Mouse (Mus musculus): ENCODE results near the gene Abl1. TPM values are rescaled to one million over a fixed set of nuclear protein-coding genes. Genes with fewer than 3 reads are reported as not detected.

The Abl1 gene
- polyA plus RNA-seq, 1 experiment from 2014 or later, result 12.9 TPM

DNA sequence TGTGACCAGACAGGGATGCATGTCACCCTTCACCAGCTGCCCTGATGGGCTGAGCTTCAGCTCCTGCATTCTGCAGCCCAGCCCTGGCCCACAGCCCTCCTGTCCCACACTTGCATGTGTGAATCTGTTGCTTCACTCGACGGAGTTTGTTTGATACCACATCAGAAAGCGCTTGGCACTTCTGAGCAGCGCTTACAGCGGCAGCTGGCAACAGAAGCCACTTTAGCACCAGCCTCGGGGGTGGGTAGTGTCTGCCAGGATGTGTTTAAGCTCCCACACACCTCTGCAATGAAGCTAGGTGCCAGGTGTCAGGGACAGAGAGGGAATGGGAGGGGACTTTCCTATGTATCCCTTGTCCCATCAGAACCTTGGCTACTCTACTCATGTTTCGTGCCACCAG is 126.5 kb downstream of the Abl1 start:
- H3K36me3 ChIP-seq, result no peaks in the 10 kb centered on the region
- H3K4me2 ChIP-seq, result no peak overlapping the region
- H3K27ac ChIP-seq, result no peak overlapping the region; the same call in 1 of the 2 replicates
- no peak overlapping the region for H3K9ac ChIP-seq
- WGBS (ENCODE audit: insufficient replicate concordance), result 70% methylated on average over 7 of the region's 7 CpGs
- no peak for ATAC-seq
- H3K27me3 ChIP-seq (replicated peaks), result peaks cover 39% of the 10 kb centered on the region; the same call in 1 of the 2 replicates
- no peak overlapping the region for H3K4me3 ChIP-seq
- H3K4me1 ChIP-seq, result 0 out of 2 replicates have a peak, but pooled peaks cover 8% of the 10 kb centered on the region
- H3K9me3 ChIP-seq (replicated peaks), result no peaks in the 10 kb centered on the region

DNA sequence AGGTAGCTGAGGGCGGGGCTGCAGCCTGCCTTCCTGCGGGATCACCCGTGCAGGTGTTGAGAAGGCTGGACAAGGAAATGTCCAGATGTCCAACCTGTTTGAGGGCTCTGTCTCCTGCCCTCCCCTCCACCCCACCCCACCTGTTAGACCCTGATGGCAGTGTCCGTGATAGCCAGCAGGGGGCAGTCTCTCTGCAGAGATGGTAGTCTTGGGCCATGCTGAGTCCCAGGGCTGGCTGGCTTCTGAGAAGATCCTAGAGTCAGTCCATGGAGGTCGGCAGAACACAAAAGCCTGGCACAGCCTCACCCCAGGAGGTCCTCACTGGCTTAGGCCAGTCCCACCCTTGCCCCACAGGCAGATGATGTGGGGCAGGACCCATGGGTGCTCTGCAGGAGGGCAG is 127.2 kb downstream of the Abl1 start:
- peaks cover 35% of the 10 kb centered on the region for H3K27me3 ChIP-seq (replicated peaks)
- no peak overlapping the region for H3K9ac ChIP-seq
- 0 out of 2 replicates have a peak, but pooled peaks cover 1% of the 10 kb centered on the region for H3K4me1 ChIP-seq
- no peak overlapping the region for H3K4me2 ChIP-seq
- no peak for ATAC-seq
- H3K36me3 ChIP-seq, result no peaks in the 10 kb centered on the region
- H3K27ac ChIP-seq, result no peak overlapping the region
- no peaks in the 10 kb centered on the region for H3K9me3 ChIP-seq (replicated peaks)
- no peak overlapping the region for H3K4me3 ChIP-seq
- 17% methylated on average over 5 of the region's 5 CpGs for WGBS (ENCODE audit: insufficient replicate concordance)

DNA sequence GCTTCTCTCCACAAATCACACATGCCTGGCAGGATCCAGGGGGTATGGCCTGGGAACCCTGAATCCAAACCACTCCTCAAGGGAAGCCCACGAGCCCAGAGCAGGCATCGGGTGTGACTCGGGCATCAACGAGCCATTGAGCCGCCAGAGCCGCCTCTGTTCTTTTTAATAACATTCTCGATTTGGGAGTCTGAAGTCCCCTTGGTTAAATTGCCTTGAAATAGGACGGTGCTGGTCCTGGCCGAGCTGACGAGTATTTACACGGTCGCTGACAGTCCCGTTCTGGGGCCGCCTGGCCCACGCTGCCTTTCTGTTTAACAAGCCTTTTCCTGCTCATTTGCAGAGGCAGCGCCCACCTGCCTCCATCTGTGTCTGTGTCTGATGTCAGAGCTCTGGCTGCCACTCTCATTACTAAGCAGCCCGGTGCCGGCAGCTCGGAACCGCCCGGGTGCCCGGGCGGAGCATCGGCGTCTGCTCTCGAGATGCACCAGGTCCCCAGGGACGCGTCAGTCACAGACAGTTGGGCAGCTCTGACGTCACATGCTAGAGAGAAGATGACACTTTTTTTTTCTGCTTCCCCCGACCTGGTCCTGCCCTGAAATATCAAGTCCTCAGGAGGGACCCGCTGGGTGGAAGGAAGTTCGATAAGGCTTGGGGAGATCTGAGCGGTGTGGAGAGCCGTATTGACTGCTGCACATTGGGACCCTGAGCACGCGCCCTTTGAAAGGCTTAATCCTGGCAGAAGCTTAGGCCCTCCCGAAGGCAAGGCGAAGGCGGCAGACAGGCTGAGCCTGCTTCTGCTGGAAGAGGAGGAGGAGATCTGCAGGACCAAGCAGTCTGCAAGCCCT is 134.6 kb downstream of the Abl1 start:
- H3K27me3 ChIP-seq (replicated peaks), result peaks cover 59% of the 10 kb centered on the region
- no peaks in the 10 kb centered on the region for H3K9me3 ChIP-seq (replicated peaks)
- 13% methylated on average over 39 of the region's 39 CpGs for WGBS (ENCODE audit: insufficient replicate concordance)
- H3K4me3 ChIP-seq, result peak overlapping the region; percentile 16
- no peak overlapping the region for H3K27ac ChIP-seq
- peaks cover 9% of the 10 kb centered on the region for H3K4me1 ChIP-seq
- H3K36me3 ChIP-seq, result no peaks in the 10 kb centered on the region
- no peak overlapping the region for H3K9ac ChIP-seq
- 0 out of 2 replicates have a peak, but pooled peaks have one; percentile 18 for ATAC-seq
- H3K4me2 ChIP-seq, result peak overlapping the region; percentile 46

DNA sequence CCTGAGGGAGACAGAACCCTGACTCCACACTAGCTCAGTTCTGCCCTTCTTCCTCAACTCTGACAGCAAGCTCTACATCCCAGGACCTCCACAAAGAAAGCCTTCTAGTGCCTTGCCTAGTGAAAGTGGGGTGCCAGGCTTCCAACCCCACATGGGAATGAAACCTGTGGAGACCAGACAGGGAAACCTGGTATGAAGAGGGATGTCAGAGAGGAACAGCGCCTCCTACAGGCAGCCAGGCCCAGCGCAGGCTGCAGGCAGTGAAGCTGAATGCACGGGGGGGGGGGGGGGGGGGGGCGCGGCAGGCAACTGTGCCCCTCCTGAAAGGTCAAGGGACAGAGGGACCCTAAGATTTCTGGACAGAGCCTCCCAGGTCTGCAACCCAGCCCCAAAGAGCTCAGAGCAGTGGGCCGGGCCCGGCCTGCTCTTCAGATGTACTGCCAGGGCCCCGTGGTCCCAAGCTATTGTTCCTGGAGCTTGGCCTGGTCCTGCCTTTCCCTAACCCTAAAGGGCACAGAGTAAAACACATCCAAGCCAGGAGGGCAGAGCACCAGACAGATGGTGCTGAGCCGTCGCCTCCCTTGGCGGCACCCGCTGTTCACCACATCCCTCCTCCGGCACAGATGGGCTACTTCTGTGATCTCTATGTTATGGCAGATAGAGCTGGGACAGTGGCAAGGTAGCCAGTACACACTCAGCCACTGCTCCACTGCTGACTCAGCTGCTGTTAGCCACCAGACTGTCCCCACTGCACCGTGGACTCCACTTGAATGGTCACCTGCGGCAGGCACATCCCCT is 136.0 kb downstream of the Abl1 start:
- Histone ChIP-seq H3K4me1 (peaks cover 9% of the 10 kb centered on the region), H3K27me3 (replicated peaks) (peaks cover 61% of the 10 kb centered on the region), H3K4me3 (no peak overlapping the region), H3K9ac (no peak overlapping the region), H3K4me2 (no peak overlapping the region), H3K27ac (no peak overlapping the region), H3K9me3 (replicated peaks) (no peaks in the 10 kb centered on the region), H3K36me3 (no peaks in the 10 kb centered on the region)
- 77% methylated on average over 12 of the region's 15 CpGs for WGBS (ENCODE audit: insufficient replicate concordance)
- ATAC-seq, result no peak

DNA sequence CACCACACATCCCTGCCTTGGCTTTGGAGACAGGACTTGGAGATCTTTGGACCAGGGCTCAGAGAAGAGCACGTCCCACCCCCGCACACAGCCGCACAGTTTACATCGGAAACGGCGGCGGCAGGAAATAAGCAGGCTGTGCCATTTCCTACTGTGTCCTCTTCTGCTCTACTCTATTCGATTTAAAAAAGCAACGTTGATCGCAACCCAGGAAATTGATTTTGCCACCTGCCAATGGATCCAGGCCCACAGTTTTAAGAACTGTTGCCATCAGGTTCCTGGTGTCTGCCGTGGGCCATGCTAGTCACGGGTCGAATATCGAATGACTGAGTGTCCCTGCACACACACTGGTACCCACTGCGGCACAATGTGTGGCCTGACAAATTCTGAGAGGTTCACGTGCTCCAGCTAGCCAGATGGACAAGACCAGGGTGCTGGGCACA is 137.3 kb downstream of the Abl1 start:
- no peaks in the 10 kb centered on the region for H3K36me3 ChIP-seq
- H3K4me1 ChIP-seq, result peaks cover 9% of the 10 kb centered on the region
- peaks cover 57% of the 10 kb centered on the region for H3K27me3 ChIP-seq (replicated peaks)
- H3K9ac ChIP-seq, result no peak overlapping the region
- no peak overlapping the region for H3K4me3 ChIP-seq
- ATAC-seq, result no peak
- 57% methylated on average over 16 of the region's 16 CpGs for WGBS (ENCODE audit: insufficient replicate concordance)
- no peak overlapping the region for H3K27ac ChIP-seq
- H3K4me2 ChIP-seq, result no peak overlapping the region
- no peaks in the 10 kb centered on the region for H3K9me3 ChIP-seq (replicated peaks)

DNA sequence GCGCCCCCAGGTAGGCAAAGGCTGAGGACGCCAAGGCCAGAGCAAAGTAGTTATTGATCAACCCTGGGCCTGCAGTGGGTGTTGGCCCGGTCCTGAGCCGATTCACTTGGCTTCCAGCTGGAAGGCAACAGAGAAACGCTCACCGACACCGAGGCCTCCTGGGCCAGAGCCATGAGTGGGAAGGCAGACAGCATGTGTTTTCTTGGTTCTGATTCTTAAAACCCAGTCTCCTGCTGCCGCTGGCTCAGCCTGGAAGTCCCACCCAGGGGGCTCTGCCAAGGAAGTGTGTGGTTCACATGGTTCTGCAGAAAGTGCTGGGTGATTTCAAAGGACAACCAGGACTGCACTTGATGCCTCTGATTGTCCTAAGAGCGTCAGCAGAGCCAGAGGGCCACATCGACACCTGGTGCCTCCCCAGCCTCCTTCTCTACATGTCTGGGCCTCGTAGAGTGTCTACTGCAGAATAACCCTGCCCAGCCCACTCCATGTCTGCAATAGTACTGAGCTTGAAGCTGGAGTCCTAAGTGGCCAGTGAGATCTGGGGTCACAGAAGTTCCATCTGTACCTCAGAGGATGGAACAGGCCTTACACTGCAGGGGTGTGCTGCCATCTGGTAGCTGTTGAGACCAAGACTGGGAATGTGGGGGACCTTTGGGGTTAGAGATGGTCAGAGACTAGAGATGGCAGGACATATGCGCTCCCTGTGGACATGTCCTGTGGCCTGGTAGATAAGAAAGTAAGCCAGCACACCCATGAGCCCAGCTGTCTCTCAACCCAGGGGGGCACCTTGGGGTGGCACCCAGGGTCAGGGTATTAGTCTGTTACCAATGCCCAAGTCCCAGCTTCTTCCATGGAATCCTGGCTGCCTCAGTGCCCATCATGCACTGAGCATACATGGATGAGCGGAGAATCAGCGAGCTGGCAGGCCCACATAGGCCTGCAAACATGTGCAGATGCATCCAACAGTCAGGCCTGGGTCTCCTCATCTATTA is 138.2 kb downstream of the Abl1 start:
- H3K4me1 ChIP-seq, result peaks cover 9% of the 10 kb centered on the region
- H3K27me3 ChIP-seq (replicated peaks), result peaks cover 55% of the 10 kb centered on the region
- WGBS (ENCODE audit: insufficient replicate concordance), result 67% methylated on average over 14 of the region's 14 CpGs
- ATAC-seq, result no peak
- H3K9me3 ChIP-seq (replicated peaks), result no peaks in the 10 kb centered on the region
- no peak overlapping the region for H3K27ac ChIP-seq
- no peak overlapping the region for H3K4me3 ChIP-seq
- H3K4me2 ChIP-seq, result no peak overlapping the region
- H3K36me3 ChIP-seq, result no peaks in the 10 kb centered on the region
- no peak overlapping the region for H3K9ac ChIP-seq

DNA sequence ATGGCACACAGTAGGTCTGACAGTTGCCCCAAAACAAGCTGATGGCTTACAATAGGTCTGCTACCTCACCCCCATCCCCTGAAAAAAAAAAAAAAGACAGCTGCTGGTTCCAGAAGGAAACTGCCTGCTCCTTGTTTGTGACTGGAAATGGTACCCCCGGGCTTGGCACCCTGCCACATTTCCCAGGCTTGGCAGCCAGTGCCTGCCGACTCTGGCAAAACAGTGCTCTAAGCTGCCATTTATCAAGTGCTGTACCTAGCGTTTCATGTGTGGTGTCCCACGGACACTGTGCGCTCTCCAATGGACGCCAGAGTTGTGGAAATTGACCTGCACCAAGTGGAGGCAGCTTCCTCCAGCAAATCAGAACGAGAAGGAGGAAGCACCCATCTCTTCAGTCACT is 139.7 kb downstream of the Abl1 start:
- Histone ChIP-seq H3K27ac (no peak overlapping the region), H3K4me2 (no peak overlapping the region), H3K4me1 (peaks cover 6% of the 10 kb centered on the region), H3K9ac (no peak overlapping the region), H3K36me3 (no peaks in the 10 kb centered on the region), H3K9me3 (replicated peaks) (no peaks in the 10 kb centered on the region), H3K4me3 (no peak overlapping the region), H3K27me3 (replicated peaks) (peaks cover 50% of the 10 kb centered on the region)
- WGBS (ENCODE audit: insufficient replicate concordance), result 49% methylated on average over 7 of the region's 7 CpGs
- ATAC-seq, result no peak

DNA sequence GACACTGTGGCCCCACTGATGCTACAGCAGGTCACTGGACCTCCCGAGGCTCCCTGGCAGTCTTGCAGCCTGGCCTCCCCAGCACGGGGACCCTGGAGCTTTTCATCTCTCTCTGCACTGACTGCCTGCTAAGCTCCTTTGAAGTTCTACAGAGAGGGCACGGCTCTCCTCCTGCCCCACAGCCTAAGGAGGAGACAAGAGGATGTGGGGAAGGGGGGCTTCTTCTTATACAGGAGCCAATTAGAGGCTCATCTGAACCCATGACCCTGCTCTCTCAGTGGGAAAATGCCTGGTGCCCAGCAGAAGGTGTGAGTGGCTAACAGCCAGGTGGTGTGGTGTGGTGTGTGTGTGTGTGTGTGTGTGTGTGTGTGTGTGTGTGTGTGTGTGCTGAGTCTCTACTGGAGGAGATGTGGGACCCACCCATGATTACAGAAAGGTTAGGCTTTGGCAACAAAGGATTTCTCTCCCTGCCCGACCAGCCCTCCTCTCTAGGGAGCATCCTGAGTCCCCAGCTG is 140.2 kb downstream of the Abl1 start:
- H3K4me2 ChIP-seq, result no peak overlapping the region
- no peak overlapping the region for H3K27ac ChIP-seq
- peaks cover 45% of the 10 kb centered on the region for H3K27me3 ChIP-seq (replicated peaks)
- H3K9ac ChIP-seq, result no peak overlapping the region
- 25% methylated on average over 4 of the region's 4 CpGs for WGBS (ENCODE audit: insufficient replicate concordance)
- no peaks in the 10 kb centered on the region for H3K9me3 ChIP-seq (replicated peaks)
- ATAC-seq, result no peak
- no peak overlapping the region for H3K4me3 ChIP-seq
- peaks cover under 1% of the 10 kb centered on the region for H3K4me1 ChIP-seq
- no peaks in the 10 kb centered on the region for H3K36me3 ChIP-seq

DNA sequence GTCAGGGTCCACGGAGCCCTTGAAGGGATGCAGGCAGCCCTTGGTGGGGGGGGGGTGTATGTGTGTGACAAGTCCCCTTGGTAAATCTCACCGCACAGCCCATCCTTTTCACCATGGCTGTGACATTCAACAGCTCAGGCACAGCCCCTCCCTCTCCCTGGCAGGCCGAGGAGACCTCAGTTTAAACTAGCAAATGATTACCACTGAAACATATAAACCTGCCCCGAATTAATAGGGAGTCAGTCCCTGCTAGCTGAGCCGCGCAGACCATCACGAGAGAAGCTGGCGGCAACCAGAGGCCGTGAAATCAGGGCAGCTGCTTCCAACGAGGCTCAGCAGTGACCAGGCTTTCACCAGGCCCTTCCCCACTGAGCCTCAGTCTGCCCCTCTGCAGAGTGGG is 147.9 kb downstream of the Abl1 start:
- H3K4me1 ChIP-seq, result no peaks in the 10 kb centered on the region
- no peak overlapping the region for H3K4me3 ChIP-seq
- H3K36me3 ChIP-seq, result no peaks in the 10 kb centered on the region
- H3K9me3 ChIP-seq (replicated peaks), result no peaks in the 10 kb centered on the region
- 71% methylated on average over 10 of the region's 10 CpGs for WGBS (ENCODE audit: insufficient replicate concordance)
- no peak for ATAC-seq
- H3K27me3 ChIP-seq (replicated peaks), result peaks cover 73% of the 10 kb centered on the region
- H3K27ac ChIP-seq, result no peak overlapping the region
- no peak overlapping the region for H3K9ac ChIP-seq
- H3K4me2 ChIP-seq, result no peak overlapping the region

DNA sequence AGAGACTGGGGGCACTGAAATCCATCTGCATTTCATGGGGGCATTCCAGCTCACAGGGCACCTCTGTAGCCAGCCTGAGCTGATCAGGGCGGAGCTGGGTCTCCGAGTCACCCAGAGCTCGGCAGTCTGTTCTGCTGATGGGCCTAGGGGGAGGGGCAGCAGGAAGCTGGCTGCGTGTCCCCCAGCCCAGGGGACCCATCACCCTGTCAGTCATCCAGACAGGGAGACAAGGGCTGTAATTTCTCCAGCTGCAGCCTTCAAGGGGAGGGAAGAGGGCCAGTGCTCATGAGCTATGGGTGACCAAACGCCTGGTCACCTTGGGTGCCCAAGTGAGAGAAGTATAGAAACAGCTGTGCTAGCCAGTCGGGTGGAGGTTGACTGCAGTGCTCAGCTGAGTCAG is 148.8 kb downstream of the Abl1 start:
- 21% methylated on average over 6 of the region's 6 CpGs for WGBS (ENCODE audit: insufficient replicate concordance)
- no peaks in the 10 kb centered on the region for H3K9me3 ChIP-seq (replicated peaks)
- ATAC-seq, result no peak
- H3K4me3 ChIP-seq, result no peak overlapping the region
- peaks cover 80% of the 10 kb centered on the region for H3K27me3 ChIP-seq (replicated peaks)
- no peak overlapping the region for H3K27ac ChIP-seq
- H3K4me2 ChIP-seq, result no peak overlapping the region
- H3K9ac ChIP-seq, result no peak overlapping the region
- H3K4me1 ChIP-seq, result no peaks in the 10 kb centered on the region
- H3K36me3 ChIP-seq, result no peaks in the 10 kb centered on the region

DNA sequence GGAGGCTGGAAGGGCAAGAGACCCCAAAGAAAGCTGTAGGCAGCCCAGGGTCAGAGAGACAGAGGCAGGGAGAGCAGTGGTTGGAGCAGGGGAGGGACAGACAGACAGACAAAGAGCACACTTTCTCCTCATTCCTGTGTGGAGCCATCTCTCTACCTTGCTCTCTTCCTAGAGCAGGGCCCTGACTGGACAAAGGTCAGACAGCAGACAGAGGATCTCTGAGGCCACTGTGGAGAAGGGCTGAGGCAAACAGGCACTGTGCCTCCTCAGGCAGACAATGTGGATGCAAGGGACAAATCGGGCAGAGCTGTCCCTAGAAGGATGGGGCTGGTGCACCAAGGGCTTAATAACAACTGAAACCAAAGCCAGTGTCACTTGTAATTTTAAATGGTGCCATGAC is 150.7 kb downstream of the Abl1 start:
- H3K9me3 ChIP-seq (replicated peaks), result no peaks in the 10 kb centered on the region
- no peak overlapping the region for H3K4me3 ChIP-seq
- 48% methylated on average over 1 of the region's 1 CpGs for WGBS (ENCODE audit: insufficient replicate concordance)
- no peaks in the 10 kb centered on the region for H3K36me3 ChIP-seq
- peaks cover 84% of the 10 kb centered on the region for H3K27me3 ChIP-seq (replicated peaks)
- no peak overlapping the region for H3K9ac ChIP-seq
- no peaks in the 10 kb centered on the region for H3K4me1 ChIP-seq
- no peak overlapping the region for H3K27ac ChIP-seq
- ATAC-seq, result no peak
- no peak overlapping the region for H3K4me2 ChIP-seq

All from liver, embryonic 12.5 days (tissue).